Mouse (Mus musculus) midbrain, embryonic 12.5 days (tissue): ENCODE results near the gene Timm17b. TPM values are rescaled to one million over a fixed set of nuclear protein-coding genes. Genes with fewer than 3 reads are reported as not detected.

Experiments
- ATAC-seq: fragments of 200-750 bp; cut with Nextera tagmentation; 2 replicates; pipeline ENCODE4 v1.8.0; 2017; ENCODE audit warnings: low read depth, moderate TSS enrichment, moderate library complexity; ENCODE audit not compliant: low FRiP score
- H3K27ac ChIP-seq: fragments of 300-500 bp; sonication (generic); replicated peaks from 2 replicates; pipeline ENCODE4 v1.5.1; 2016; ENCODE audit warnings: mild to moderate bottlenecking
- H3K27me3 ChIP-seq: fragments of 300-500 bp; sonication (generic); 2 replicates; pipeline ENCODE4 v1.6.1; 2016; ENCODE audit warnings: mild to moderate bottlenecking
- H3K36me3 ChIP-seq: fragments of 300-500 bp; sonication (generic); 2 replicates; pipeline ENCODE4 v1.6.1; 2016
- H3K4me1 ChIP-seq: fragments of 300-500 bp; sonication (generic); 2 replicates; pipeline ENCODE4 v1.6.1; 2016
- H3K4me2 ChIP-seq: fragments of 300-500 bp; sonication (generic); replicated peaks from 2 replicates; pipeline ENCODE4 v1.6.1; 2016; ENCODE audit warnings: mild to moderate bottlenecking, moderate library complexity
- H3K4me3 ChIP-seq: fragments of 300-500 bp; sonication (generic); 2 replicates; pipeline ENCODE4 v1.5.1; 2016; ENCODE audit warnings: mild to moderate bottlenecking
- H3K9ac ChIP-seq: fragments of 300-500 bp; sonication (generic); replicated peaks from 2 replicates; pipeline ENCODE4 v1.6.1; 2016; ENCODE audit warnings: mild to moderate bottlenecking, moderate library complexity
- H3K9me3 ChIP-seq: fragments of 300-500 bp; sonication (generic); 2 replicates; pipeline ENCODE4 v1.6.1; 2016; ENCODE audit warnings: mild to moderate bottlenecking
- WGBS: fragments of 180-500 bp; shearing (Covaris S2); methylation state at CpG from one replicate; pipeline ENCODE4 v1.1.7; 2016; 5-methylcytosine and 5-hydroxymethylcytosine counted together
- polyA plus RNA-seq: library from polyadenylated mRNA; unstranded; fragments of >200 nt; fragmentation: Nextera tagmentation; extraction: Ambion mirVana; gene quantifications from 2 replicates; pipeline ENCODE4 v1.2.1, GENCODE M21; 2016

Timm17b gene
- polyA plus RNA-seq: 156 and 160 TPM in 2 replicates

GRCm38 (mm10) chrX:7898880-7899874 lies at the start of gene Timm17b, which contains the start of gene Pqbp1:
Timm17b (plus strand) TSS chrX:7899357.
Pqbp1 (minus strand) TSS chrX:7899269.
- H3K9me3 ChIP-seq: no peaks in the 10 kb centered on the region
- ATAC-seq: peak; percentile 98
- 17% methylated on average over 62 of the region's 62 CpGs for WGBS

GRCm38 (mm10) chrX:7854578-7854977 lies 44.6 kb upstream of the Timm17b start:
- Histone ChIP-seq H3K4me2 (no peak overlapping the region), H3K36me3 (0 out of 2 replicates have a peak, but pooled peaks cover 4% of the 10 kb centered on the region), H3K27me3 (no peaks in the 10 kb centered on the region), H3K4me1 (no peaks in the 10 kb centered on the region), H3K9ac (no peak overlapping the region), H3K9me3 (no peaks in the 10 kb centered on the region), H3K27ac (no peak overlapping the region), H3K4me3 (no peak overlapping the region)
- 49% methylated on average over 2 of the region's 2 CpGs for WGBS
- ATAC-seq: no peak

More at GRCm38 (mm10) chrX:7898880-7899874, at the start of gene Timm17b, which contains the start of gene Pqbp1:
- Histone ChIP-seq H3K4me2 (peak within 1 kb of the TSS; percentile 63), H3K36me3 (peaks cover 12% of the 10 kb centered on the region), H3K4me3 (peak within 1 kb of the TSS; percentile 54), H3K4me1 (peaks cover 8% of the 10 kb centered on the region; the same call in 1 of the 2 replicates), H3K9ac (peak within 1 kb of the TSS; percentile 59), H3K27ac (peak within 1 kb of the TSS; percentile 81), H3K27me3 (no peaks in the 10 kb centered on the region)

GRCm38 (mm10) chrX:7859191-7859753 lies 39.9 kb upstream of the Timm17b start:
- 85% methylated on average over 3 of the region's 3 CpGs for WGBS
- Histone ChIP-seq H3K4me1 (no peaks in the 10 kb centered on the region), H3K4me3 (no peak overlapping the region), H3K9ac (no peak overlapping the region), H3K9me3 (no peaks in the 10 kb centered on the region), H3K27me3 (no peaks in the 10 kb centered on the region), H3K27ac (no peak overlapping the region), H3K36me3 (0 out of 2 replicates have a peak, but pooled peaks cover 4% of the 10 kb centered on the region), H3K4me2 (no peak overlapping the region)
- no peak for ATAC-seq

- no peak overlapping the region for H3K27ac ChIP-seq
- H3K9me3 ChIP-seq: no peaks in the 10 kb centered on the region
- H3K9ac ChIP-seq: no peak overlapping the region
- H3K27me3 ChIP-seq: no peaks in the 10 kb centered on the region
- no peak for ATAC-seq
- WGBS: 84% methylated on average over 1 of the region's 1 CpGs
- no peaks in the 10 kb centered on the region; the same call in 1 of the 2 replicates for H3K4me1 ChIP-seq
- peaks cover 4% of the 10 kb centered on the region; the same call in 1 of the 2 replicates for H3K36me3 ChIP-seq
- H3K4me2 ChIP-seq: no peak overlapping the region
- no peak overlapping the region for H3K4me3 ChIP-seq
These were observed 36.0 kb upstream of the Timm17b start for GRCm38 (mm10) chrX:7863181-7863580.

- no peak overlapping the region for H3K4me3 ChIP-seq
- no peaks in the 10 kb centered on the region for H3K9me3 ChIP-seq
- no peak overlapping the region for H3K4me2 ChIP-seq
- H3K4me1 ChIP-seq: no peaks in the 10 kb centered on the region; the same call in 1 of the 2 replicates
- H3K27me3 ChIP-seq: no peaks in the 10 kb centered on the region
- H3K27ac ChIP-seq: no peak overlapping the region
- H3K9ac ChIP-seq: no peak overlapping the region
- H3K36me3 ChIP-seq: peaks cover 7% of the 10 kb centered on the region; the same call in 1 of the 2 replicates
- WGBS: 84% methylated on average over 3 of the region's 3 CpGs
- no peak for ATAC-seq
These were observed 34.6 kb upstream of the Timm17b start for GRCm38 (mm10) chrX:7864551-7864950.

- H3K9me3 ChIP-seq: no peaks in the 10 kb centered on the region
- H3K27me3 ChIP-seq: no peaks in the 10 kb centered on the region
- WGBS: 83% methylated on average over 2 of the region's 2 CpGs
- H3K36me3 ChIP-seq: peaks cover 7% of the 10 kb centered on the region; the same call in 1 of the 2 replicates
- no peak overlapping the region for H3K27ac ChIP-seq
- H3K9ac ChIP-seq: no peak overlapping the region
- no peak overlapping the region for H3K4me3 ChIP-seq
- no peak for ATAC-seq
- H3K4me1 ChIP-seq: no peaks in the 10 kb centered on the region; the same call in 1 of the 2 replicates
- no peak overlapping the region for H3K4me2 ChIP-seq
These were observed 33.8 kb upstream of the Timm17b start for GRCm38 (mm10) chrX:7865343-7865742.

GRCm38 (mm10) chrX:7865786-7866185 lies 33.4 kb upstream of the Timm17b start:
- Histone ChIP-seq H3K36me3 (peaks cover 7% of the 10 kb centered on the region; the same call in 1 of the 2 replicates), H3K9me3 (no peaks in the 10 kb centered on the region), H3K4me3 (no peak overlapping the region), H3K4me2 (no peak overlapping the region), H3K27me3 (no peaks in the 10 kb centered on the region), H3K27ac (no peak overlapping the region), H3K4me1 (no peaks in the 10 kb centered on the region; the same call in 1 of the 2 replicates), H3K9ac (no peak overlapping the region)
- WGBS: 71% methylated on average over 2 of the region's 2 CpGs
- ATAC-seq: no peak

GRCm38 (mm10) chrX:7867141-7867540 lies 32.0 kb upstream of the Timm17b start:
- Histone ChIP-seq H3K9ac (no peak overlapping the region), H3K36me3 (peaks cover 12% of the 10 kb centered on the region; the same call in 1 of the 2 replicates), H3K9me3 (no peaks in the 10 kb centered on the region), H3K27ac (no peak overlapping the region), H3K4me2 (no peak overlapping the region), H3K27me3 (no peaks in the 10 kb centered on the region), H3K4me1 (no peaks in the 10 kb centered on the region; the same call in 1 of the 2 replicates), H3K4me3 (no peak overlapping the region)
- no peak for ATAC-seq
- 95% methylated on average over 1 of the region's 1 CpGs for WGBS

- no peak overlapping the region for H3K27ac ChIP-seq
- H3K4me1 ChIP-seq: no peaks in the 10 kb centered on the region; the same call in 1 of the 2 replicates
- H3K9me3 ChIP-seq: no peaks in the 10 kb centered on the region
- no peak overlapping the region for H3K4me3 ChIP-seq
- no peak overlapping the region for H3K9ac ChIP-seq
- no peak for ATAC-seq
- WGBS: 34% methylated on average over 2 of the region's 2 CpGs
- H3K4me2 ChIP-seq: no peak overlapping the region
- H3K27me3 ChIP-seq: no peaks in the 10 kb centered on the region
- H3K36me3 ChIP-seq: peaks cover 15% of the 10 kb centered on the region; the same call in 1 of the 2 replicates
These were observed 30.7 kb upstream of the Timm17b start for GRCm38 (mm10) chrX:7868506-7868905.

- Histone ChIP-seq H3K27ac (no peak overlapping the region), H3K36me3 (peaks cover 19% of the 10 kb centered on the region), H3K4me2 (0 out of 2 replicates have a peak overlapping the region, but pooled peaks have one; percentile 11), H3K4me3 (no peak overlapping the region), H3K27me3 (no peaks in the 10 kb centered on the region), H3K4me1 (no peaks in the 10 kb centered on the region; the same call in 1 of the 2 replicates), H3K9me3 (no peaks in the 10 kb centered on the region), H3K9ac (no peak overlapping the region)
- 23% methylated on average over 3 of the region's 3 CpGs for WGBS
- peak; percentile 62 for ATAC-seq
These were observed 29.3 kb upstream of the Timm17b start for GRCm38 (mm10) chrX:7869826-7870225.

- Histone ChIP-seq H3K4me1 (no peaks in the 10 kb centered on the region), H3K9me3 (no peaks in the 10 kb centered on the region), H3K4me2 (peak within 1 kb of the TSS; percentile 77), H3K4me3 (peak within 1 kb of the TSS; percentile 53), H3K27me3 (no peaks in the 10 kb centered on the region), H3K36me3 (peaks cover 5% of the 10 kb centered on the region; the same call in 1 of the 2 replicates), H3K27ac (0 out of 2 replicates have a peak within 1 kb of the TSS, but pooled peaks have one; percentile 35), H3K9ac (peak within 1 kb of the TSS; percentile 52)
- WGBS: 29% methylated on average over 37 of the region's 38 CpGs
- peak; percentile 88 for ATAC-seq
These were observed 21.1 kb upstream of the Timm17b start, which contains the start of gene Pim2 for GRCm38 (mm10) chrX:7878007-7878419. Pim2 (plus strand) TSS chrX:7878262.
